Mouse (Mus musculus): Measurements from ENCODE around the gene Myoz2.

- TF ChIP-seq CHD2 (IDR thresholded peaks at IDR 0.05; ENCODE audit: low read depth, low read length) (no peak), ZNF384 (IDR thresholded peaks at IDR 0.05; ENCODE audit: low read depth, low read length) (no peak), ZC3H11A (IDR thresholded peaks at IDR 0.05; ENCODE audit: borderline replicate concordance, low read depth, low read length) (no peak)
Measured at GRCm38 (mm10) chr3:123066836-123067235, 32.0 kb upstream of the Myoz2 start.

Measured in ES-E14 (cell line).